Mouse (Mus musculus): ENCODE results near the gene Rer1. TPM values are rescaled to one million over a fixed set of nuclear protein-coding genes. Genes with fewer than 3 reads are reported as not detected.

Rer1 gene
- polyA plus RNA-seq, 1 experiment from 2014 or later = 157 TPM

- 91% methylated on average over 10 of the region's 10 CpGs for WGBS
Measured at GRCm38 (mm10) chr4:155118278-155118677, 32.1 kb upstream of the Rer1 start.

GRCm38 (mm10) chr4:155117396-155117978 is 31.3 kb upstream of the Rer1 start:
- ATAC-seq (ENCODE audit: low read depth) = no peak
- 76% methylated on average over 6 of the region's 6 CpGs for WGBS
- H3K27ac ChIP-seq (ENCODE audit: low read length) = no peak overlapping the region
- H3K4me3 ChIP-seq (ENCODE audit: low read length) = no peak overlapping the region
- no peaks in the 10 kb centered on the region for H3K27me3 ChIP-seq (ENCODE audit: control insufficient read depth, insufficient read depth, low read depth, low read length)
- H3K9me3 ChIP-seq (ENCODE audit: control insufficient read depth, low read length) = no peaks in the 10 kb centered on the region
- no peaks in the 10 kb centered on the region for H3K36me3 ChIP-seq (ENCODE audit: control insufficient read depth, insufficient read depth, low read length)
- no peak overlapping the region for H3K4me2 ChIP-seq (ENCODE audit: low read depth, low read length)
- H3K4me1 ChIP-seq (replicated peaks; ENCODE audit: control insufficient read depth, insufficient read depth, low read length) = peaks cover 32% of the 10 kb centered on the region
- no peak overlapping the region for H3K9ac ChIP-seq (ENCODE audit: low read length)

More at GRCm38 (mm10) chr4:155118278-155118677, 32.1 kb upstream of the Rer1 start:
- H3K36me3 ChIP-seq (ENCODE audit: control insufficient read depth, insufficient read depth, low read length) = no peaks in the 10 kb centered on the region
- H3K4me3 ChIP-seq (ENCODE audit: low read length) = no peak overlapping the region
- H3K27ac ChIP-seq (ENCODE audit: low read length) = no peak overlapping the region
- H3K27me3 ChIP-seq (ENCODE audit: control insufficient read depth, insufficient read depth, low read depth, low read length) = no peaks in the 10 kb centered on the region
- no peak for ATAC-seq (ENCODE audit: low read depth)
- no peaks in the 10 kb centered on the region for H3K9me3 ChIP-seq (ENCODE audit: control insufficient read depth, low read length)
- peaks cover 38% of the 10 kb centered on the region for H3K4me1 ChIP-seq (replicated peaks; ENCODE audit: control insufficient read depth, insufficient read depth, low read length)
- H3K4me2 ChIP-seq (ENCODE audit: low read depth, low read length) = no peak overlapping the region
- H3K9ac ChIP-seq (ENCODE audit: low read length) = no peak overlapping the region

GRCm38 (mm10) chr4:155116607-155117006 is 30.4 kb upstream of the Rer1 start:
- Histone ChIP-seq H3K9me3 (ENCODE audit: control insufficient read depth, low read length) (no peaks in the 10 kb centered on the region), H3K27me3 (ENCODE audit: control insufficient read depth, insufficient read depth, low read depth, low read length) (no peaks in the 10 kb centered on the region), H3K9ac (ENCODE audit: low read length) (no peak overlapping the region), H3K36me3 (ENCODE audit: control insufficient read depth, insufficient read depth, low read length) (no peaks in the 10 kb centered on the region), H3K27ac (ENCODE audit: low read length) (no peak overlapping the region), H3K4me3 (ENCODE audit: low read length) (no peak overlapping the region), H3K4me1 (replicated peaks; ENCODE audit: control insufficient read depth, insufficient read depth, low read length) (peaks cover 23% of the 10 kb centered on the region), H3K4me2 (ENCODE audit: low read depth, low read length) (no peak overlapping the region)
- WGBS = 65% methylated on average over 4 of the region's 4 CpGs
- ATAC-seq (ENCODE audit: low read depth) = no peak

GRCm38 (mm10) chr4:155113766-155114410 is 27.7 kb upstream of the Rer1 start:
- H3K9me3 ChIP-seq (ENCODE audit: control insufficient read depth, low read length) = no peaks in the 10 kb centered on the region
- peak; percentile 46; the same call in 1 of the 2 replicates for ATAC-seq (ENCODE audit: low read depth)
- 55% methylated on average over 8 of the region's 8 CpGs for WGBS
- H3K27ac ChIP-seq (ENCODE audit: low read length) = peak overlapping the region; percentile 36
- no peak overlapping the region for H3K4me3 ChIP-seq (ENCODE audit: low read length)
- H3K27me3 ChIP-seq (ENCODE audit: control insufficient read depth, insufficient read depth, low read depth, low read length) = no peaks in the 10 kb centered on the region
- H3K9ac ChIP-seq (ENCODE audit: low read length) = peak overlapping the region; percentile 15; the same call in 1 of the 2 replicates
- H3K4me1 ChIP-seq (replicated peaks; ENCODE audit: control insufficient read depth, insufficient read depth, low read length) = peaks cover 9% of the 10 kb centered on the region
- H3K36me3 ChIP-seq (ENCODE audit: control insufficient read depth, insufficient read depth, low read length) = no peaks in the 10 kb centered on the region
- H3K4me2 ChIP-seq (ENCODE audit: low read depth, low read length) = no peak overlapping the region

- Histone ChIP-seq H3K4me3 (ENCODE audit: low read length) (no peak overlapping the region), H3K27ac (ENCODE audit: low read length) (no peak overlapping the region), H3K9ac (ENCODE audit: low read length) (0 out of 2 replicates have a peak overlapping the region, but pooled peaks have one; percentile 21), H3K27me3 (ENCODE audit: control insufficient read depth, insufficient read depth, low read depth, low read length) (no peaks in the 10 kb centered on the region), H3K4me1 (replicated peaks; ENCODE audit: control insufficient read depth, insufficient read depth, low read length) (peaks cover 9% of the 10 kb centered on the region), H3K36me3 (ENCODE audit: control insufficient read depth, insufficient read depth, low read length) (no peaks in the 10 kb centered on the region), H3K9me3 (ENCODE audit: control insufficient read depth, low read length) (no peaks in the 10 kb centered on the region), H3K4me2 (ENCODE audit: low read depth, low read length) (no peak overlapping the region)
- ATAC-seq (ENCODE audit: low read depth) = no peak
- 46% methylated on average over 5 of the region's 5 CpGs for WGBS
Measured at GRCm38 (mm10) chr4:155109471-155109870, 23.3 kb upstream of the Rer1 start.

- ATAC-seq (ENCODE audit: low read depth) = no peak
- 84% methylated on average over 4 of the region's 4 CpGs for WGBS
- no peaks in the 10 kb centered on the region for H3K9me3 ChIP-seq (ENCODE audit: control insufficient read depth, low read length)
- no peak overlapping the region for H3K27ac ChIP-seq (ENCODE audit: low read length)
- H3K4me2 ChIP-seq (ENCODE audit: low read depth, low read length) = no peak overlapping the region
- H3K4me3 ChIP-seq (ENCODE audit: low read length) = no peak overlapping the region
- H3K27me3 ChIP-seq (ENCODE audit: control insufficient read depth, insufficient read depth, low read depth, low read length) = no peaks in the 10 kb centered on the region
- no peak overlapping the region for H3K9ac ChIP-seq (ENCODE audit: low read length)
- no peaks in the 10 kb centered on the region for H3K36me3 ChIP-seq (ENCODE audit: control insufficient read depth, insufficient read depth, low read length)
- no peaks in the 10 kb centered on the region; the same call in 1 of the 2 replicates for H3K4me1 ChIP-seq (replicated peaks; ENCODE audit: control insufficient read depth, insufficient read depth, low read length)
Measured at GRCm38 (mm10) chr4:155107886-155108285, 21.7 kb upstream of the Rer1 start.

- Histone ChIP-seq H3K27ac (ENCODE audit: low read length) (no peak overlapping the region), H3K4me3 (ENCODE audit: low read length) (no peak overlapping the region), H3K27me3 (ENCODE audit: control insufficient read depth, insufficient read depth, low read depth, low read length) (no peaks in the 10 kb centered on the region), H3K9ac (ENCODE audit: low read length) (no peak overlapping the region), H3K4me1 (replicated peaks; ENCODE audit: control insufficient read depth, insufficient read depth, low read length) (peaks cover 4% of the 10 kb centered on the region), H3K9me3 (ENCODE audit: control insufficient read depth, low read length) (no peaks in the 10 kb centered on the region), H3K36me3 (ENCODE audit: control insufficient read depth, insufficient read depth, low read length) (no peaks in the 10 kb centered on the region), H3K4me2 (ENCODE audit: low read depth, low read length) (no peak overlapping the region)
- WGBS = 61% methylated on average over 4 of the region's 4 CpGs
- ATAC-seq (ENCODE audit: low read depth) = no peak
Measured at GRCm38 (mm10) chr4:155098572-155098971, 12.4 kb upstream of the Rer1 start.

- H3K36me3 ChIP-seq (ENCODE audit: control insufficient read depth, insufficient read depth, low read length) = no peaks in the 10 kb centered on the region
- no peaks in the 10 kb centered on the region for H3K9me3 ChIP-seq (ENCODE audit: control insufficient read depth, low read length)
- H3K27ac ChIP-seq (ENCODE audit: low read length) = no peak overlapping the region
- H3K9ac ChIP-seq (ENCODE audit: low read length) = no peak overlapping the region
- H3K4me1 ChIP-seq (replicated peaks; ENCODE audit: control insufficient read depth, insufficient read depth, low read length) = peaks cover 4% of the 10 kb centered on the region
- H3K4me2 ChIP-seq (ENCODE audit: low read depth, low read length) = no peak overlapping the region
- no peak overlapping the region for H3K4me3 ChIP-seq (ENCODE audit: low read length)
- no peak for ATAC-seq (ENCODE audit: low read depth)
- no peaks in the 10 kb centered on the region for H3K27me3 ChIP-seq (ENCODE audit: control insufficient read depth, insufficient read depth, low read depth, low read length)
- WGBS = 77% methylated on average over 6 of the region's 6 CpGs
Measured at GRCm38 (mm10) chr4:155097452-155097851, 11.3 kb upstream of the Rer1 start.

GRCm38 (mm10) chr4:155095967-155096366 is 9.8 kb upstream of the Rer1 start:
- H3K4me1 ChIP-seq (replicated peaks; ENCODE audit: control insufficient read depth, insufficient read depth, low read length) = peaks cover 4% of the 10 kb centered on the region
- WGBS = 75% methylated on average over 8 of the region's 8 CpGs
- H3K27ac ChIP-seq (ENCODE audit: low read length) = no peak overlapping the region
- no peak overlapping the region for H3K4me2 ChIP-seq (ENCODE audit: low read depth, low read length)
- H3K36me3 ChIP-seq (ENCODE audit: control insufficient read depth, insufficient read depth, low read length) = no peaks in the 10 kb centered on the region
- no peak for ATAC-seq (ENCODE audit: low read depth)
- no peaks in the 10 kb centered on the region for H3K27me3 ChIP-seq (ENCODE audit: control insufficient read depth, insufficient read depth, low read depth, low read length)
- no peak overlapping the region for H3K9ac ChIP-seq (ENCODE audit: low read length)
- H3K9me3 ChIP-seq (ENCODE audit: control insufficient read depth, low read length) = no peaks in the 10 kb centered on the region
- no peak overlapping the region for H3K4me3 ChIP-seq (ENCODE audit: low read length)
